Mouse (Mus musculus): ENCODE results near the gene Wt1. TPM values are rescaled to one million over a fixed set of nuclear protein-coding genes. Genes with fewer than 3 reads are reported as not detected.

The Wt1 gene
- polyA plus RNA-seq, 1 experiment from 2014 or later: 0.49 TPM

Other genes starting within 250 kb of the Wt1 start
- 311 and 313 TPM in 2 replicates for gene Eif3m, start 109.4 kb upstream of the Wt1 start, polyA plus RNA-seq (2016; fragmentation: Nextera tagmentation; extraction: Ambion mirVana)
- gene Gm11060, start 34.5 kb upstream of the Wt1 start, polyA plus RNA-seq (2016; fragmentation: Nextera tagmentation; extraction: Ambion mirVana): not detected in 2 replicates
- 0.36 and 0.87 TPM in 2 replicates for gene Them7, start 97.8 kb downstream of the Wt1 start, polyA plus RNA-seq (2016; fragmentation: Nextera tagmentation; extraction: Ambion mirVana)